Mouse (Mus musculus) spleen, adult 10 weeks (tissue): ENCODE data around the gene Ankef1. TPM values are rescaled to one million over a fixed set of nuclear protein-coding genes. Genes with fewer than 3 reads are reported as not detected.

Experiments
- polyA plus RNA-seq: library from polyadenylated mRNA; stranded (reverse); fragments of 350-450 nt; fragmentation: Illumina TruSeq; extraction: RNeasy Lipid Tissue Mini Kit (QIAGEN cat#74804); gene quantifications from one replicate; pipeline ENCODE4 v1.2.3, GENCODE M21; 2015; ENCODE audit warnings: low replicate concordance; ENCODE audit not compliant: insufficient read depth

The Ankef1 gene
- polyA plus RNA-seq: 0.14 TPM

GRCm38 (mm10) chr2:136501651-136502050 is at the start of gene Ankef1:
TSS of gene Ankef1 (plus strand) at chr2:136501910.

Other genes starting within 250 kb of the Ankef1 start
- not detected for gene Pak7, start 113.9 kb upstream of the Ankef1 start, polyA plus RNA-seq
- 0.14 TPM for gene Snap25, start 211.5 kb downstream of the Ankef1 start, polyA plus RNA-seq